15 mouse cellular contexts compared by ENCODE assay signal in the genomic region with DNA sequence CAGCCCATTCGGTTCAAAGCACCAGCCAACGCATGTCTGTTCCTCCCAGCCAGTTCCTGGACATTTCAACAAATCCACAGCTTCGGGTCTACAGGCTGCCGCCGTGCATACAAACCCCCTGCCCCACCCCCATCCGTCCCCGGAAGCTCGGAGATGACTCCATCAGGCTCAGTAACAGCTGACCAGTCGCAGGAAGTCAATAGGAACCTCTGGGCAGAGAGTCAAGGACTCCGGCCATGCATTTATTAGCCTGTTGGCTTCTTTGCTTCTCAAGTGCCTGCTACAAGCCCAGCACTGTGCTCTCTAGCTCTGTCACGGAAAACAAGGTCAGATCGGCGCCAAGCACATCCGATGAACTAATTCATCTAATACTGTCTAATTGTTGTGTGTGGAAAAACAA.
DNase-seq lines count a peak whose midpoint lies in the region; ATAC-seq and TF ChIP-seq lines count a peak whose summit lies in the region.
"Had no signal": no experiment of that assay in that cellular context is flagged by ENCODE, and none has a peak within 500 bp of the region (broad histone marks: within the 10 kb centered on the region; RNA-seq: fewer than 3 reads in every experiment).

No protein-coding gene starts in this region.

- WGBS in lung, adult 2 months, result 60% methylated on average over 14 of the region's 14 CpGs

- no peak overlapping the region for H3K4me3 ChIP-seq in lung, adult 2 months (replicated peaks; ENCODE audit: extremely low read depth, low read depth, low read length)
- H3K4me3 ChIP-seq: embryonic facial prominence, embryonic 13.5 days; forebrain, embryonic 10.5 days; gastrocnemius, adult 2 months; intestine, embryonic 15.5 days; liver, embryonic 12.5 days; neural tube, embryonic 13.5 days had no signal

- no peak for TF ChIP-seq CTCF in lung, adult 2 months (IDR thresholded peaks at IDR 0.05; ENCODE audit: insufficient read depth, low read length)

- no peak for TF ChIP-seq POLR2A in lung, adult 2 months (IDR thresholded peaks at IDR 0.05; ENCODE audit: borderline replicate concordance, extremely low read depth, low read depth, low read length)

- ATAC-seq in cerebellum, adult (ENCODE audit: insufficient number of reproducible peaks, low FRiP score, low TSS enrichment), result no peak
- ATAC-seq: intestine, embryonic 15.5 days; liver, embryonic 12.5 days had no signal

- peak; percentile 10 for DNase-seq in cerebellum, adult 11 months
- peak; percentile 12 for DNase-seq in lung, postnatal 10 days
- DNase-seq in lung, adult 2 months, result no peak
- DNase-seq in cerebellum, adult 8-10 months, result peak; percentile 12
- peak; percentile 89 for DNase-seq in layer of hippocampus, adult 9-11 months
- no peak for DNase-seq in spleen, adult 12 weeks (ENCODE audit: low spot score)
- DNase-seq in thymus, adult 18-20 months, result no peak
- DNase-seq: gastrocnemius, adult 2 months; thymus, postnatal 36 days had no signal

- no peaks in the 10 kb centered on the region for H3K4me1 ChIP-seq in lung, adult 2 months (ENCODE audit: control insufficient read depth, insufficient read depth, low read length)
- H3K4me1 ChIP-seq: embryonic facial prominence, embryonic 13.5 days; forebrain, embryonic 10.5 days; intestine, embryonic 15.5 days; liver, embryonic 12.5 days; neural tube, embryonic 13.5 days had no signal

Comparison
In these comparisons a context has a peak if more than half of its experiments do, and no peak if none do; other contexts are left out.
1. DNase-seq: peak in cerebellum, adult 11 months (single experiment), lung, postnatal 10 days (single experiment), cerebellum, adult 8-10 months (single experiment) and layer of hippocampus, adult 9-11 months (single experiment); none in lung, adult 2 months (single experiment), spleen, adult 12 weeks (single experiment) and thymus, adult 18-20 months (0 of 2).